Mouse (Mus musculus): ENCODE data around the gene Ap5s1. TPM values are rescaled to one million over a fixed set of nuclear protein-coding genes. Genes with fewer than 3 reads are reported as not detected.

The Ap5s1 gene
- total and polyA plus RNA-seq, 2 experiments from 2014 or later: 37.1 to 67.6 TPM

GRCm38 (mm10) chr2:131168914-131169313 lies 38.0 kb upstream of the Ap5s1 start:
- no peak for DNase-seq (ENCODE audit: low spot score)
- Histone ChIP-seq H3K9me3 (ENCODE audit: low read length) (no peaks in the 10 kb centered on the region), H3K27me3 (ENCODE audit: insufficient read depth, low read length) (0 out of 2 replicates have a peak, but pooled peaks cover 8% of the 10 kb centered on the region), H3K4me2 (ENCODE audit: low read depth, low read length) (no peak overlapping the region), H3K36me3 (ENCODE audit: insufficient read depth, low read length) (no peaks in the 10 kb centered on the region), H3K4me1 (ENCODE audit: insufficient read depth, low read length) (no peaks in the 10 kb centered on the region), H3K4me3 (ENCODE audit: low read length) (no peak overlapping the region), H3K27ac (no peak overlapping the region), H3K9ac (replicated peaks; ENCODE audit: low read length) (no peak overlapping the region)
- no peak for TF ChIP-seq CTCF (IDR thresholded peaks at IDR 0.05; ENCODE audit: low read depth)
- ATAC-seq: no peak
- WGBS: 67% methylated on average over 1 of the region's 1 CpGs

- ATAC-seq (no peak), DNase-seq (ENCODE audit: low spot score) (no peak)
- no peaks in the 10 kb centered on the region for H3K9me3 ChIP-seq (ENCODE audit: low read length)
- no peak overlapping the region for H3K27ac ChIP-seq
- WGBS: 35% methylated on average over 9 of the region's 9 CpGs
- H3K4me1 ChIP-seq (ENCODE audit: insufficient read depth, low read length): peaks cover 4% of the 10 kb centered on the region
- no peak for TF ChIP-seq CTCF (IDR thresholded peaks at IDR 0.05; ENCODE audit: low read depth)
- H3K4me2 ChIP-seq (ENCODE audit: low read depth, low read length): peak overlapping the region; percentile 16
- 0 out of 2 replicates have a peak, but pooled peaks cover 8% of the 10 kb centered on the region for H3K27me3 ChIP-seq (ENCODE audit: insufficient read depth, low read length)
- no peak overlapping the region for H3K4me3 ChIP-seq (ENCODE audit: low read length)
- H3K36me3 ChIP-seq (ENCODE audit: insufficient read depth, low read length): no peaks in the 10 kb centered on the region
- H3K9ac ChIP-seq (replicated peaks; ENCODE audit: low read length): no peak overlapping the region; the same call in 1 of the 2 replicates
Observed at GRCm38 (mm10) chr2:131170936-131171335, 35.9 kb upstream of the Ap5s1 start.

DNA sequence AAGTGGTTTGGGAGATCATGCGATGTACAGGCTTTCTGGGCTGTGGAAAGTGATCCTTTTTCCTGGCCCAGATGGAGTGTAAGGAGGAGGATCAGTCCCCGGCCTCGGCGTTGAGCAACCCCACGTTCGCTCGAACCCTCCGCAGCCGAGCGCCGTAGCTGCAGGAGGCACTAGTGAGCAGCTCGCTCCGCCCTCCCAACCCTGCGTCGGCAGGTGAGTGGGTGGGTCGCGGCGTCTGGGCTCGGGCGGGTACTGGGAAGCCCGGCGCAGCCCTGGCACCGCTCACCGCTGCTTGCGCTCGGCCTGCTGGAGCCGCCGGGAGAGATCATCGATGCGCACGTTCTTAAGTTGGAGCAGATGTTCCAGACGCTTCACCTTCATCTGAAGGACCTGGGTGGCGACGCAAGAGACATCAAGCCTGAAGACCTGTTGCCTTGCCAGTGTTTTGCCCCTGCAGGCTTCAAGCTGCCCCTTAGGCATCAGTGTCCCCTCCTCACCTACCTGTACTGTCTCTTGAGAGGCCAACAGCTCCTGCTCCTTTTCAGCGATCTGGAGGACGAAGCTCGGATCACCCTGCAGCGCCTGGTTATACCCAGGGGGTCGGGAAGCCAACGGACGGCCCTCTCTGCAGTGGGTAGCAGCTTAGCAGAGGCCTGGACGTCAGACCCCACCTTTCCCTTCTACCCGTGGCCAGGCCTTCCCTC lies 35.3 kb upstream of the Ap5s1 start:
- Histone ChIP-seq H3K4me1 (ENCODE audit: insufficient read depth, low read length) (peaks cover 7% of the 10 kb centered on the region), H3K4me3 (ENCODE audit: low read length) (peak overlapping the region; percentile 3; the same call in 1 of the 2 replicates), H3K4me2 (ENCODE audit: low read depth, low read length) (peak overlapping the region; percentile 16), H3K9me3 (ENCODE audit: low read length) (no peaks in the 10 kb centered on the region), H3K9ac (replicated peaks; ENCODE audit: low read length) (no peak overlapping the region; the same call in 1 of the 2 replicates), H3K27ac (no peak overlapping the region), H3K27me3 (ENCODE audit: insufficient read depth, low read length) (0 out of 2 replicates have a peak, but pooled peaks cover 8% of the 10 kb centered on the region), H3K36me3 (ENCODE audit: insufficient read depth, low read length) (no peaks in the 10 kb centered on the region)
- no peak for TF ChIP-seq CTCF (IDR thresholded peaks at IDR 0.05; ENCODE audit: low read depth)
- ATAC-seq (no peak), DNase-seq (ENCODE audit: low spot score) (no peak)
- 19% methylated on average over 43 of the region's 43 CpGs for WGBS

DNA sequence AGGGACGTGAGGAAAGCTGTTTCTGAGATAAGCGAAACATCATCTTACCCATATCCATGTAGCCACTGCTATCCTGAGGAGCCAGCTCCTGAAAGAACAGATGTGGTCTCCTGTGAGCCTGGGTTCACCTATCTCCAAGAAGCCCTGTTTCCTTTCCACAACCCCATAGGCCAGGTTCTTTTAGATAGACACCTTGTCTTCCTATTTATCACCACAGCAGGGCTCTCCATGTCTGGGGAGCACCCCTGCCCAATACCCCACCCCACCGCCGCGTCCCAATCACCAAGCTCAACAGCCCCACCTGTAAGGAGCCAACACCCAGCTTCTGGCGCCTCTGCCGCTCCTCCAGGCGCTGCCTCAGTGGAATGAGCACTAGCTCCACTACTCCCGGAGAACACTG lies 34.6 kb upstream of the Ap5s1 start:
- Histone ChIP-seq H3K4me1 (ENCODE audit: insufficient read depth, low read length) (peaks cover 15% of the 10 kb centered on the region), H3K9ac (replicated peaks; ENCODE audit: low read length) (no peak overlapping the region), H3K27ac (no peak overlapping the region), H3K4me2 (ENCODE audit: low read depth, low read length) (no peak overlapping the region), H3K27me3 (ENCODE audit: insufficient read depth, low read length) (0 out of 2 replicates have a peak, but pooled peaks cover 8% of the 10 kb centered on the region), H3K9me3 (ENCODE audit: low read length) (no peaks in the 10 kb centered on the region), H3K4me3 (ENCODE audit: low read length) (no peak overlapping the region), H3K36me3 (ENCODE audit: insufficient read depth, low read length) (no peaks in the 10 kb centered on the region)
- no peak for TF ChIP-seq CTCF (IDR thresholded peaks at IDR 0.05; ENCODE audit: low read depth)
- no peak for DNase-seq (ENCODE audit: low spot score)
- ATAC-seq: no peak
- 69% methylated on average over 9 of the region's 9 CpGs for WGBS

GRCm38 (mm10) chr2:131174700-131175099 lies 32.2 kb upstream of the Ap5s1 start:
- Histone ChIP-seq H3K4me1 (ENCODE audit: insufficient read depth, low read length) (peaks cover 34% of the 10 kb centered on the region), H3K4me2 (ENCODE audit: low read depth, low read length) (peak overlapping the region; percentile 93), H3K27ac (no peak overlapping the region), H3K4me3 (ENCODE audit: low read length) (peak overlapping the region; percentile 48), H3K9ac (replicated peaks; ENCODE audit: low read length) (peak overlapping the region; percentile 25; the same call in 1 of the 2 replicates), H3K27me3 (ENCODE audit: insufficient read depth, low read length) (0 out of 2 replicates have a peak, but pooled peaks cover 8% of the 10 kb centered on the region), H3K36me3 (ENCODE audit: insufficient read depth, low read length) (no peaks in the 10 kb centered on the region), H3K9me3 (ENCODE audit: low read length) (no peaks in the 10 kb centered on the region)
- 5% methylated on average over 11 of the region's 11 CpGs for WGBS
- TF ChIP-seq CTCF (IDR thresholded peaks at IDR 0.05; ENCODE audit: low read depth): no peak
- ATAC-seq (peak; percentile 61), DNase-seq (ENCODE audit: low spot score) (peak; percentile 94)

DNA sequence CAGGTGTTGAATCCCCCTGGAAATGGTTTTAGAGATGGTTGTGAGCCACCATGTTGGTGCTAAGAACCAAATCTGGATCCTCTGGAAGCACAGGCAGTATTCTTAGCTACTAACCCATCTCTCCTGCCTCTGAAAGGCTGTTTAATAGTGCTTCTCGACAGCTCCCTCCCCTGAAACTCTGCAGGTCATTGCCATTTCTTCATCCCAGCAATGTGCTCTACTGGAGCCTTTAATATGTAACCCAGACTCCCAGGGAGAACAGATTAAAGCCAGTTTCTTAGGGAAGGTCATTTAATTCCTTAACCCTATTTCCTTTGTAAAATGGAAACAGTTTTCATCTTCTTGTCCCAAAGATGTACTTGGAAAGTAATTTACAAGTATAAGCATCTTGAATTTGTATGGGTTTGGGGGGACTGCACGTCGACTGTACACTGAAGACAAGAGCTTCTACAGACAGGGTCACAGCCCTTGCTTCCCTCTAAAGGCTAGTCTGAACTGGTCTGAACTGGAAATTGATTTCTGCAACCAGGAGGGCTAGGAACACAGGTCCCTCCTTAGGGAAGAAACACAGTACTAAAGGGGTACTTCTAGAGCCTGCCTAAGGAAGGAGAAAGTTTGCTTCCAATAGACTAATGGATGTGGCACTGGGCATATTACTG lies 31.5 kb upstream of the Ap5s1 start:
- Histone ChIP-seq H3K4me1 (ENCODE audit: insufficient read depth, low read length) (peaks cover 34% of the 10 kb centered on the region), H3K4me2 (ENCODE audit: low read depth, low read length) (no peak overlapping the region), H3K27me3 (ENCODE audit: insufficient read depth, low read length) (0 out of 2 replicates have a peak, but pooled peaks cover 8% of the 10 kb centered on the region), H3K36me3 (ENCODE audit: insufficient read depth, low read length) (no peaks in the 10 kb centered on the region), H3K4me3 (ENCODE audit: low read length) (no peak overlapping the region), H3K9me3 (ENCODE audit: low read length) (no peaks in the 10 kb centered on the region), H3K9ac (replicated peaks; ENCODE audit: low read length) (no peak overlapping the region), H3K27ac (no peak overlapping the region)
- no peak for DNase-seq (ENCODE audit: low spot score)
- no peak for TF ChIP-seq CTCF (IDR thresholded peaks at IDR 0.05; ENCODE audit: low read depth)
- WGBS: 69% methylated on average over 3 of the region's 3 CpGs
- no peak for ATAC-seq

All from hindbrain, postnatal 0 days (tissue).